Mouse (Mus musculus) adrenal gland, postnatal 25 days (tissue): ENCODE results near the gene Rnf187. TPM values are rescaled to one million over a fixed set of nuclear protein-coding genes. Genes with fewer than 3 reads are reported as not detected.

Source experiments
- DNase-seq: peaks from one replicate; pipeline ENCODE4 v3.0.0; 2021; ENCODE audit warnings: mixed read lengths
- microRNA-seq, 2 experiments: library from miRNA; unstranded; fragments of <30 nt; microRNA quantifications; one replicate each; pipeline ENCODE4 v1.2.0; 2021
- total RNA-seq: library from RNA; stranded (reverse); gene quantifications from 2 replicates; pipeline ENCODE4 v1.2.3, GENCODE M21; 2021

The Rnf187 gene
- total RNA-seq, 1 experiment from 2014 or later: 161 TPM

- DNase-seq: no peak
These were observed 44.3 kb downstream of the Rnf187 start for GRCm38 (mm10) chr11:58894456-58894855.

GRCm38 (mm10) chr11:58890511-58890910, 48.2 kb downstream of the Rnf187 start:
- DNase-seq: no peak

- DNase-seq: no peak
These were observed 55.0 kb downstream of the Rnf187 start for GRCm38 (mm10) chr11:58883756-58884155.

Small RNAs within 50 kb of the gene (microRNA-seq; reads per million reads assigned to microRNA genes)
- gene Gm44313: 0 to 0.36 reads per million in 2 experiments

Other genes starting within 250 kb of the Rnf187 start
- not detected in 2 replicates for gene Olfr319, start 239.8 kb downstream of the Rnf187 start, total RNA-seq
- not detected in 2 replicates for gene Olfr318, start 214.9 kb downstream of the Rnf187 start, total RNA-seq
- gene Olfr317, start 199.7 kb downstream of the Rnf187 start, total RNA-seq: not detected in 2 replicates
- not detected in 2 replicates for gene Olfr316, start 186.2 kb downstream of the Rnf187 start, total RNA-seq
- not detected in 2 replicates for gene Olfr315, start 165.7 kb downstream of the Rnf187 start, total RNA-seq
- gene Olfr314, start 156.0 kb downstream of the Rnf187 start, total RNA-seq: not detected in 2 replicates
- gene Fam183b, start 137.0 kb downstream of the Rnf187 start, total RNA-seq: 3.3 and 4.5 TPM in 2 replicates
- gene Olfr313, start 123.9 kb downstream of the Rnf187 start, total RNA-seq: not detected in 2 replicates
- gene Olfr312, start 109.7 kb downstream of the Rnf187 start, total RNA-seq: not detected in 2 replicates
- gene Olfr311, start 99.7 kb downstream of the Rnf187 start, total RNA-seq: not detected in 2 replicates
- 8.4 and 9.3 TPM in 2 replicates for gene Gm12258, start 91.8 kb downstream of the Rnf187 start, total RNA-seq
- gene 2810021J22Rik, start 71.7 kb downstream of the Rnf187 start, total RNA-seq: 8.0 and 8.8 TPM in 2 replicates
- 4.9 and 6.3 TPM in 2 replicates for gene Zfp39, start 34.7 kb downstream of the Rnf187 start, total RNA-seq
- not detected in 2 replicates for gene Btnl10, start 21.0 kb downstream of the Rnf187 start, total RNA-seq
- 8.5 and 9.6 TPM in 2 replicates for gene Hist3h2ba, start 10.0 kb upstream of the Rnf187 start, total RNA-seq
- gene Hist3h2a, start 15.8 kb upstream of the Rnf187 start, total RNA-seq: 21.2 and 25.6 TPM in 2 replicates
- 0.21 TPM in 1 of 2 replicates, not detected in the other for gene Trim17, start 15.8 kb upstream of the Rnf187 start, total RNA-seq
- 30.0 and 30.1 TPM in 2 replicates for gene Trim11, start 39.2 kb upstream of the Rnf187 start, total RNA-seq
- gene Obscn, start 197.5 kb upstream of the Rnf187 start, total RNA-seq: 0.95 and 1.0 TPM in 2 replicates
- gene Iba57, start 224.8 kb upstream of the Rnf187 start, total RNA-seq: 17.9 and 18.1 TPM in 2 replicates
- gene Gjc2, start 244.3 kb upstream of the Rnf187 start, total RNA-seq: 0.43 and 0.57 TPM in 2 replicates